Mouse (Mus musculus) urinary bladder, adult 2 months (tissue): Measurements from ENCODE around the gene Gm49325. TPM values are rescaled to one million over a fixed set of nuclear protein-coding genes. Genes with fewer than 3 reads are reported as not detected.

Experiments
- DNase-seq: peaks from one replicate; pipeline ENCODE4 v3.0.0; 2022; ENCODE audit warnings: low spot score
- polyA plus RNA-seq: library from polyadenylated mRNA; depleted of rRNA; stranded (reverse); fragments of >200 nt; gene quantifications from 2 replicates; pipeline ENCODE4 v1.2.3, GENCODE M21; 2012

Gm49325 gene
- polyA plus RNA-seq, 1 experiment, result 0.89 TPM

- DNase-seq, result no peak
These were observed 20.0 kb downstream of the Gm49325 start for GRCm38 (mm10) chr10:77626036-77626435.

- DNase-seq, result no peak
These were observed 20.6 kb downstream of the Gm49325 start for GRCm38 (mm10) chr10:77626591-77626990.

- DNase-seq, result peak; percentile 58
These were observed 21.5 kb downstream of the Gm49325 start for GRCm38 (mm10) chr10:77627497-77627896.

GRCm38 (mm10) chr10:77629163-77629562, 23.2 kb downstream of the Gm49325 start:
- DNase-seq, result no peak

GRCm38 (mm10) chr10:77629970-77630369, 24.0 kb downstream of the Gm49325 start:
- DNase-seq, result no peak

GRCm38 (mm10) chr10:77634016-77634415, 28.0 kb downstream of the Gm49325 start:
- no peak for DNase-seq

GRCm38 (mm10) chr10:77634452-77635231, 28.6 kb downstream of the Gm49325 start:
- no peak for DNase-seq

- no peak for DNase-seq
These were observed 30.4 kb downstream of the Gm49325 start for GRCm38 (mm10) chr10:77636234-77636922.

GRCm38 (mm10) chr10:77638956-77639355, 33.0 kb downstream of the Gm49325 start:
- DNase-seq, result no peak

GRCm38 (mm10) chr10:77643160-77643559, 37.2 kb downstream of the Gm49325 start:
- DNase-seq, result no peak

GRCm38 (mm10) chr10:77645571-77645970, 39.6 kb downstream of the Gm49325 start:
- DNase-seq, result no peak

GRCm38 (mm10) chr10:77647461-77647860, 41.5 kb downstream of the Gm49325 start:
- DNase-seq, result no peak

GRCm38 (mm10) chr10:77647901-77648300, 41.9 kb downstream of the Gm49325 start:
- DNase-seq, result no peak

GRCm38 (mm10) chr10:77652046-77652445, 46.0 kb downstream of the Gm49325 start:
- no peak for DNase-seq

- no peak for DNase-seq
These were observed 52.4 kb downstream of the Gm49325 start for GRCm38 (mm10) chr10:77658286-77658994.

- DNase-seq, result no peak
These were observed 58.1 kb downstream of the Gm49325 start for GRCm38 (mm10) chr10:77663949-77664665.

GRCm38 (mm10) chr10:77666342-77666741, 60.3 kb downstream of the Gm49325 start:
- DNase-seq, result no peak

GRCm38 (mm10) chr10:77667402-77667801, 61.4 kb downstream of the Gm49325 start:
- DNase-seq, result no peak

GRCm38 (mm10) chr10:77670710-77671109, 64.7 kb downstream of the Gm49325 start:
- no peak for DNase-seq

GRCm38 (mm10) chr10:77671519-77671918, 65.5 kb downstream of the Gm49325 start:
- no peak for DNase-seq

GRCm38 (mm10) chr10:77673765-77674164, 67.8 kb downstream of the Gm49325 start:
- DNase-seq, result no peak

GRCm38 (mm10) chr10:77677562-77677961, 71.6 kb downstream of the Gm49325 start:
- DNase-seq, result no peak
